Mouse (Mus musculus) CH12.LX (cell line): ENCODE measurements around the gene Olfr324. TPM values are rescaled to one million over a fixed set of nuclear protein-coding genes. Genes with fewer than 3 reads are reported as not detected.

Experiments used
- DNase-seq: peaks from one replicate; pipeline ENCODE4 v3.0.0-alpha.2; 2013; ENCODE audit errors: extremely low read depth
- H3K27ac ChIP-seq: 2 replicates; pipeline ENCODE4 v1.5.1; 2012; ENCODE audit warnings: low read depth, mild to moderate bottlenecking, control low read depth, moderate library complexity; ENCODE audit not compliant: insufficient read depth
- H3K27me3 ChIP-seq: replicated peaks from 2 replicates; pipeline ENCODE3; 2012; ENCODE audit warnings: inconsistent platforms
- H3K36me3 ChIP-seq, 2 experiments: replicated peaks in 1 of 2; 2 replicates each; pipeline versions ENCODE3 to v1.6.1; 2012; ENCODE audit warnings: inconsistent platforms in 1 of 2, low read length in 1 of 2, mild to moderate bottlenecking in 1 of 2, mixed read lengths in 1 of 2, moderate library complexity in 1 of 2; ENCODE audit not compliant: control insufficient read depth in 1 of 2, insufficient read depth in 1 of 2
- H3K4me1 ChIP-seq, 2 experiments: 2 replicates each; pipeline ENCODE4 v1.6.1; 2012; ENCODE audit warnings: inconsistent platforms in 1 of 2, moderate library complexity in 1 of 2; ENCODE audit not compliant: insufficient read depth in 2 of 2, control insufficient read depth in 1 of 2
- H3K4me2 ChIP-seq: 2 replicates; pipeline ENCODE4 v1.6.1; 2012; ENCODE audit warnings: low read depth, mild to moderate bottlenecking, control low read depth; ENCODE audit not compliant: poor library complexity, insufficient read depth, severe bottlenecking
- H3K4me3 ChIP-seq, 3 experiments: fragments of 150-350 bp in 1 of 3; sonication (generic) in 1 of 3; replicated peaks in 1 of 3; 2 replicates each; pipeline versions ENCODE3 to v1.5.1; 2011 to 2012; ENCODE audit warnings: low read depth in 2 of 3, low read length in 2 of 3, mild to moderate bottlenecking in 2 of 3, moderate library complexity in 2 of 3, control low read depth in 1 of 3, improper control_type of control experiment in 1 of 3, inconsistent platforms in 1 of 3, mixed read lengths in 1 of 3; ENCODE audit not compliant: poor library complexity in 1 of 3
- H3K79me2 ChIP-seq: replicated peaks from 2 replicates; pipeline ENCODE4 v1.6.1; 2012; ENCODE audit warnings: mild to moderate bottlenecking, moderate library complexity; ENCODE audit not compliant: control insufficient read depth, poor library complexity, insufficient read depth, severe bottlenecking; ENCODE audit errors: extremely low read depth
- H3K9ac ChIP-seq: 2 replicates; pipeline ENCODE4 v1.6.1; 2012; ENCODE audit warnings: low read depth, mild to moderate bottlenecking, control low read depth, moderate library complexity; ENCODE audit not compliant: insufficient read depth
- H3K9me3 ChIP-seq: replicated peaks from 2 replicates; pipeline ENCODE3; 2012; ENCODE audit warnings: low read length, inconsistent platforms, mixed read lengths
- CTCF ChIP-seq, 2 experiments: IDR thresholded peaks in 1 of 2; conservative IDR thresholded peaks in 1 of 2; 2 replicates each; pipeline ENCODE4 v1.5.1; 2011 to 2012; ENCODE audit warnings: low read depth in 2 of 2, low read length in 2 of 2, improper control_type of control experiment in 1 of 2, inconsistent platforms in 1 of 2, mild to moderate bottlenecking in 1 of 2, moderate library complexity in 1 of 2
- E2F4 ChIP-seq: IDR thresholded peaks from 2 replicates; pipeline ENCODE4 v1.6.1; 2011; ENCODE audit warnings: low read depth, low read length, improper control_type of control experiment; ENCODE audit not compliant: insufficient replicate concordance
- ELF1 ChIP-seq: IDR thresholded peaks from 2 replicates; pipeline ENCODE4 v1.6.1; 2014; ENCODE audit warnings: low read depth, mild to moderate bottlenecking, inconsistent platforms, low read length, improper control_type of control experiment
- EP300 ChIP-seq: IDR thresholded peaks from 2 replicates; pipeline ENCODE4 v1.6.1; 2011; ENCODE audit warnings: low read length, improper control_type of control experiment
- GABPA ChIP-seq: IDR thresholded peaks from 2 replicates; pipeline ENCODE4 v1.6.1; 2012; ENCODE audit warnings: low read depth, low read length, improper control_type of control experiment, inconsistent platforms; ENCODE audit not compliant: insufficient replicate concordance
- IRF4 ChIP-seq: IDR thresholded peaks from 2 replicates; pipeline ENCODE4 v1.6.1; 2014; ENCODE audit warnings: low read depth, mild to moderate bottlenecking, inconsistent platforms, low read length, improper control_type of control experiment
- KAT2A ChIP-seq: IDR thresholded peaks from 2 replicates; pipeline ENCODE4 v1.6.1; 2012; ENCODE audit warnings: low read length, improper control_type of control experiment, inconsistent platforms; ENCODE audit not compliant: insufficient replicate concordance
- MAFK ChIP-seq: IDR thresholded peaks from 2 replicates; pipeline ENCODE4 v1.6.1; 2011; ENCODE audit warnings: low read length, improper control_type of control experiment; ENCODE audit not compliant: insufficient replicate concordance
- MEF2A ChIP-seq: IDR thresholded peaks from 2 replicates; pipeline ENCODE4 v1.6.1; 2014; ENCODE audit warnings: low read depth, mild to moderate bottlenecking, inconsistent platforms, low read length, improper control_type of control experiment, borderline replicate concordance
- MXI1 ChIP-seq: IDR thresholded peaks from 2 replicates; pipeline ENCODE4 v1.6.1; 2011; ENCODE audit warnings: mild to moderate bottlenecking, low read depth, low read length, improper control_type of control experiment
- MYC ChIP-seq: IDR thresholded peaks from 2 replicates; pipeline ENCODE4 v1.6.1; 2011; ENCODE audit warnings: low read depth, mild to moderate bottlenecking, improper control_type of control experiment, low read length
- NELFE ChIP-seq: IDR thresholded peaks from 2 replicates; pipeline ENCODE4 v1.6.1; 2011; ENCODE audit warnings: low read depth, low read length, improper control_type of control experiment
- NRF1 ChIP-seq: IDR thresholded peaks from 2 replicates; pipeline ENCODE4 v1.6.1; 2014; ENCODE audit warnings: low read depth, mild to moderate bottlenecking, inconsistent platforms, low read length, improper control_type of control experiment, moderate library complexity
- POLR2AphosphoS2 ChIP-seq: IDR thresholded peaks from 2 replicates; pipeline ENCODE4 v1.6.1; 2011; ENCODE audit warnings: low read depth, low read length, improper control_type of control experiment
- RAD21 ChIP-seq: IDR thresholded peaks from 2 replicates; pipeline ENCODE4 v1.6.1; 2011; ENCODE audit warnings: low read depth, mild to moderate bottlenecking, low read length, improper control_type of control experiment, moderate library complexity
- RCOR1 ChIP-seq: conservative IDR thresholded peaks from 2 replicates; pipeline ENCODE4 v1.6.1; 2012; ENCODE audit warnings: low read depth, mild to moderate bottlenecking, inconsistent platforms, low read length, improper control_type of control experiment
- SIN3A ChIP-seq: IDR thresholded peaks from 2 replicates; pipeline ENCODE4 v1.6.1; 2012; ENCODE audit warnings: low read length, improper control_type of control experiment, inconsistent platforms
- SMC3 ChIP-seq: IDR thresholded peaks from 2 replicates; pipeline ENCODE4 v1.6.1; 2011; ENCODE audit warnings: low read depth, low read length, improper control_type of control experiment
- TCF12 ChIP-seq: IDR thresholded peaks from 2 replicates; pipeline ENCODE4 v1.6.1; 2014; ENCODE audit warnings: low read depth, mild to moderate bottlenecking, inconsistent platforms, low read length, improper control_type of control experiment
- UBTF ChIP-seq: IDR thresholded peaks from 2 replicates; pipeline ENCODE4 v1.6.1; 2012; ENCODE audit warnings: low read depth, mild to moderate bottlenecking, inconsistent platforms, low read length, improper control_type of control experiment, moderate library complexity
- USF2 ChIP-seq: conservative IDR thresholded peaks from 2 replicates; pipeline ENCODE4 v1.6.1; 2011; ENCODE audit warnings: low read depth, low read length, improper control_type of control experiment
- ZC3H11A ChIP-seq: IDR thresholded peaks from 2 replicates; pipeline ENCODE4 v1.6.1; 2012; ENCODE audit warnings: low read depth, mild to moderate bottlenecking, inconsistent platforms, low read length, improper control_type of control experiment
- ZKSCAN1 ChIP-seq: IDR thresholded peaks from 2 replicates; pipeline ENCODE4 v1.6.1; 2012; ENCODE audit warnings: low read depth, inconsistent platforms, low read length, improper control_type of control experiment, borderline replicate concordance
- ZMIZ1 ChIP-seq: IDR thresholded peaks from 2 replicates; pipeline ENCODE4 v1.6.1; 2012; ENCODE audit warnings: low read depth, mild to moderate bottlenecking, inconsistent platforms, low read length, improper control_type of control experiment
- dilution Hi-C: fragments of 300-500 bp; cut with MboI; formaldehyde crosslinking; loops from 2 replicates; pipeline ENCODE4 v1.14.3; 2020; ENCODE audit warnings: low sequenced_read_pairs; ENCODE audit not compliant: extremely low pct_unique_long_range_greater_than_20kb, extremely low pct_ligation_motif_present
- in situ Hi-C: fragments of 300-500 bp; cut with MboI; formaldehyde crosslinking; loops from 3 replicates; pipeline ENCODE4 v1.14.3; 2019; ENCODE audit warnings: low sequenced_read_pairs, low pct_ligation_motif_present, low pct_unique_long_range_greater_than_20kb, mixed read lengths
- polyA plus RNA-seq: library from polyadenylated mRNA; unstranded; fragments of >175 nt; gene quantifications from 2 replicates; pipeline ENCODE4 v1.2.1, GENCODE M21; 2012; ENCODE audit warnings: low read depth; ENCODE audit not compliant: insufficient read length
- total RNA-seq, 2 experiments: library from RNA; depleted of rRNA; stranded (reverse); fragments of 300-350 nt in 1 of 2; fragments of >200 nt in 1 of 2; gene quantifications; 2 replicates each; pipeline ENCODE4 v1.2.3; 2012 to 2014

Gene Olfr324
- total RNA-seq (2012; rRNA removed) = not detected in 2 replicates
- total RNA-seq (2014; rRNA removed) = not detected in 2 replicates
- polyA plus RNA-seq = not detected in 2 replicates

DNA sequence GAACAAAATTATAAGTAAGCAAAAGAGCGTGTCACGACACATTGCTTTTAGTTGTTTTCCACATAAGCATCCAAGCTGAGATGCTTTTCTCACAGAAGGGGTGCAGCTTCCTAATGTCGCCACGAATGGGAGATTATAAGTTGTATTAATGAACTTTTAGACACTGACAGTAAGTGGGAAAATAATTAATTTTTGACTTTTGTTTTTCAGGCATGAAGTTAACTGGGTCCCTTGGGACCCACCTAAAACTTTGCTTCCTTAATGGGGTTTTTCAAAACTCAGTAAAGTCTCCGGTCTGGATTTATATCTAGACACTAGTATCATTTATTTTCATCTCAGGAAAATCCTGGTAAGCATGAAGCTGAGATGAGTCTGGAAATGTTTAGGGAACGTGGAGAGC is at the start of gene Olfr324:
Gene Olfr324, plus strand, starts transcription at position 301 of the 400 bp plus-strand sequence.
- Histone ChIP-seq H3K4me3 (no peak within 1 kb of the TSS), H3K27ac (no peak within 1 kb of the TSS), H3K79me2 (no peaks in the 10 kb centered on the region), H3K9me3 (peaks cover 2% of the 10 kb centered on the region), H3K4me1 (no peaks in the 10 kb centered on the region), H3K27me3 (peaks cover 65% of the 10 kb centered on the region), H3K9ac (no peak within 1 kb of the TSS), H3K36me3 (no peaks in the 10 kb centered on the region), H3K4me2 (no peak within 1 kb of the TSS)
- in situ Hi-C loops = no loop called here
- dilution Hi-C loops = no loop called here
- DNase-seq = no peak
- TF ChIP-seq EP300 (no peak), MXI1 (no peak), ZMIZ1 (no peak), MYC (no peak), POLR2AphosphoS2 (no peak), GABPA (no peak), USF2 (no peak)

DNA sequence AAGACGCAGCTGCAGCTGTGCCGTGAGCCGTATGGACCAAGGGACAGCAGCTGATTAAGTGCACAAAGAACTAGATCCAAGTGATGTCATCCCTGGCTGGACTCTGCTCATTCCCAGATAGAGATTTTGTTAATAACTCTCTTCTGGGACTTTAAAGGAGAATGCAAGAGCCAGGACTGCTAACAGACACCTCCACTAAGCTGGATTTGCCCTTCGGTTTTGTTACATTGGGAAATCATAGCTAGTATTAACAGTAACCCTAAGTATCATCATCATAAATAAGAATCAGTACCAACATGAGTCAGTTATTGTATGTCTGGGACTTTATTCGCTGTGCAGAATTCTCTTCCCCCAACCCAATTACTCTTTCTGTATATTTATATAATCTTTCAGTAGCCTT is 48.6 kb upstream of the Olfr324 start, which contains the start of gene Olfr329-ps:
Gene Olfr329-ps, minus strand, starts transcription at position 101 of the 400 bp plus-strand sequence.
- no peaks in the 10 kb centered on the region for H3K79me2 ChIP-seq
- H3K4me1 ChIP-seq = no peaks in the 10 kb centered on the region

More for the DNA sequence above, 48.6 kb upstream of the Olfr324 start, which contains the start of gene Olfr329-ps:
- TF ChIP-seq MAFK = no peak
- no peak for TF ChIP-seq TCF12
- no peak for TF ChIP-seq MXI1
- no peak for TF ChIP-seq CTCF (conservative IDR thresholded peaks at IDR 0.05 in 1 of 2, IDR thresholded peaks at IDR 0.05 in 1 of 2; ENCODE audit: low read depth in 2 of 2, low read length in 2 of 2)
- TF ChIP-seq IRF4 = no peak
- no peak for TF ChIP-seq POLR2AphosphoS2
- TF ChIP-seq RAD21 = no peak
- no peak for TF ChIP-seq NRF1
- TF ChIP-seq MEF2A = no peak
- no peak for TF ChIP-seq E2F4
- TF ChIP-seq ZC3H11A = no peak
- TF ChIP-seq ZKSCAN1 = no peak
- no peak for TF ChIP-seq ELF1
- TF ChIP-seq SIN3A = no peak
- TF ChIP-seq SMC3 = no peak
- TF ChIP-seq RCOR1 = no peak
- TF ChIP-seq UBTF = no peak
- TF ChIP-seq NELFE = no peak
- TF ChIP-seq ZMIZ1 = no peak
- TF ChIP-seq KAT2A = no peak
- TF ChIP-seq, all 38 proteins: peak for 0
- no peak within 1 kb of the TSS for H3K4me3 ChIP-seq
- no peaks in the 10 kb centered on the region for H3K36me3 ChIP-seq
- no peak for DNase-seq
- H3K27ac ChIP-seq = no peak within 1 kb of the TSS
- no peaks in the 10 kb centered on the region for H3K9me3 ChIP-seq
- in situ Hi-C loops (no loop called here), dilution Hi-C loops (no loop called here)
- H3K27me3 ChIP-seq = peaks cover 76% of the 10 kb centered on the region
- H3K9ac ChIP-seq = no peak within 1 kb of the TSS
- no peak within 1 kb of the TSS for H3K4me2 ChIP-seq
